Mouse (Mus musculus): Measurements from ENCODE around the gene Cep295nl. TPM values are rescaled to one million over a fixed set of nuclear protein-coding genes. Genes with fewer than 3 reads are reported as not detected.
A peak's percentile ranks its signal among the peaks of the same experiment; 100 is the strongest.
"Not testable (repeated sequence)": the region's sequence is repeated elsewhere in the genome, so short reads cannot be mapped to it uniquely, and the experiment has no call there.

The Cep295nl gene
- polyA plus RNA-seq, 1 experiment from 2014 or later: 0.26 TPM

DNA sequence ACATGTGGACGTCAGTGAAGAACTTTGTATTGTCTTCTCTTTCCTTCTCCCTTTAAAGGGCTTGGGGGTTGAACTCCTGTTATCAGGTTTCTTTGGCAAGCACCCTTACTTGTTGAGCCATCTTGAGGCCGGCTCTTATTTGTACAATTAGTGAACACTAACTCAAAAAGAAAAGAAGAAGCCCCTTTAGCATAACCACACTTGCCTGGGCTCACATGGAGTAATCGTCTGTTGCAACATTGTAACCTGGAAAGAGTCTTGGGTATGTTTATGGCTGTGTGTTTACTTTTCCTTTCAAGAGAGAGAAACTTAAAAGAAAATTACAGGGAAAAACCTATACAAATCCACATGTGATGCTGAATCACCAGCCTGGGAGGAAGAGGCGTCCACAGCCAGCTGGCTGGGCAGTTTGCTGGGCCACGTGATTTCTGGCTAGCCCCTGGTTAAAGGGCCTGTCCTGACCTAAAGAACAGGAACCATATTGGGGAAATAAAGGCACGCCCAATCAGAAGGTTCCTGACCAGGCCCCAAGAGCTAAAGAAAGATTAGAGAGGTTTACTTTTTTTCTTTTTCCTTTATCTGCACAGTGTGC, 30.1 kb downstream of the Cep295nl start:
- no peak for ATAC-seq (ENCODE audit: low FRiP score)
- WGBS: 87% methylated on average over 6 of the region's 6 CpGs
- peaks cover 64% of the 10 kb centered on the region for H3K36me3 ChIP-seq
- H3K9me3 ChIP-seq: 0 out of 2 replicates have a peak, but pooled peaks cover 8% of the 10 kb centered on the region
- no peak overlapping the region for H3K9ac ChIP-seq
- no peak overlapping the region for H3K4me2 ChIP-seq
- H3K4me1 ChIP-seq (replicated peaks): no peaks in the 10 kb centered on the region
- no peak overlapping the region for H3K4me3 ChIP-seq
- H3K27ac ChIP-seq: no peak overlapping the region
- no peaks in the 10 kb centered on the region for H3K27me3 ChIP-seq

DNA sequence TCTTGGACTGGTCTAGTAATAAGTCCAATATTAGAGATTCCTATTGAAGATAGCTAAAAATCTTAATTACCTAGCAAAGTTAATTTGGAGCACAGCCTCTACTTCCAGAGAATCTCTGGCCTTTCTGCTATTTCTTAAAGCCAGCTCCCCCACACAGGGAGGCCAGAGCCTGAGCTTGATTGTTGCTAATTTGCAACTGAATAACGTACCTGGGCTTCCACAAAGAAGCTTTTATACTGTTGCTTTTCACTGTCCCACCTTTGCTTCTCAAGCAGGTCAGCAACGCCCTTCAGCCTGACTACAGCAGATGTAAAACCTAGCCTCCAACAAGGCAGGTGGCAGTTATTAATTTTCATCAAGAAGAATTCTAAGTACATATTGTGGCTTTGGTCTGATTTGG, 34.3 kb downstream of the Cep295nl start:
- H3K27me3 ChIP-seq; H3K4me3 ChIP-seq; H3K27ac ChIP-seq; H3K9ac ChIP-seq; ATAC-seq (ENCODE audit: low FRiP score); H3K4me1 ChIP-seq (replicated peaks); H3K4me2 ChIP-seq; H3K9me3 ChIP-seq: not testable (repeated sequence)
- H3K36me3 ChIP-seq: peaks cover 56% of the 10 kb centered on the region
- WGBS: 84% methylated on average over 2 of the region's 2 CpGs

GRCm38 (mm10) chr11:118303959-118304358, 38.3 kb downstream of the Cep295nl start:
- H3K27me3 ChIP-seq; H3K9ac ChIP-seq; ATAC-seq (ENCODE audit: low FRiP score); H3K4me2 ChIP-seq; H3K4me3 ChIP-seq; H3K4me1 ChIP-seq (replicated peaks); H3K9me3 ChIP-seq; H3K27ac ChIP-seq: not testable (repeated sequence)
- WGBS: 95% methylated on average over 4 of the region's 4 CpGs
- peaks cover 35% of the 10 kb centered on the region for H3K36me3 ChIP-seq

DNA sequence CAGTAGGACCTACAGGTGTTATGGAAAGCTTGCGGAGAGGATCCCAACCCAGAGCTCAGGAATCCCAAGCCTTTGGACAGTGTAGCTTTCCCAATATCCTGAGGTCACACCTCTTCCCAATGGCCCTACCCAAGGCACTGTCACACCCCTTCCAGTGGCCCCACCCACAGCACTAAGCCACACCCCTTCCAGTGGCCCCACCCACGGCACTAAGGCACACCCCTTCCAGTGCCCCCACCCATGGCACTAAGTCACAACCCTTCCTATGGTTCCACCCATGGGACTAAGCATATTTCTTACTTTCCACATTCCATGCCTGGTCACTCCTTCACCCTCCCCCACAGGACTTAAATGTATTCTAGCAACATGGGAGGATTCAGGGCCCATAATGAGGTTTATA, 43.5 kb downstream of the Cep295nl start:
- no peaks in the 10 kb centered on the region for H3K27me3 ChIP-seq
- no peaks in the 10 kb centered on the region for H3K9me3 ChIP-seq
- H3K36me3 ChIP-seq: peaks cover 20% of the 10 kb centered on the region
- H3K27ac ChIP-seq: no peak overlapping the region
- WGBS: 79% methylated on average over 2 of the region's 2 CpGs
- H3K4me2 ChIP-seq: no peak overlapping the region
- no peak overlapping the region for H3K4me3 ChIP-seq
- H3K9ac ChIP-seq: no peak overlapping the region
- no peak for ATAC-seq (ENCODE audit: low FRiP score)
- 0 out of 2 replicates have a peak, but pooled peaks cover 6% of the 10 kb centered on the region for H3K4me1 ChIP-seq (replicated peaks)

- 75% methylated on average over 3 of the region's 3 CpGs for WGBS
- Histone ChIP-seq H3K4me2 (no peak overlapping the region), H3K36me3 (peaks cover 12% of the 10 kb centered on the region), H3K27me3 (no peaks in the 10 kb centered on the region), H3K9me3 (no peaks in the 10 kb centered on the region), H3K4me3 (no peak overlapping the region), H3K4me1 (replicated peaks) (0 out of 2 replicates have a peak, but pooled peaks cover 6% of the 10 kb centered on the region), H3K9ac (no peak overlapping the region), H3K27ac (no peak overlapping the region)
- ATAC-seq (ENCODE audit: low FRiP score): no peak
Measured at GRCm38 (mm10) chr11:118297967-118298366, 44.3 kb downstream of the Cep295nl start.

GRCm38 (mm10) chr11:118295026-118295425, 47.3 kb downstream of the Cep295nl start:
- WGBS: 83% methylated on average over 2 of the region's 2 CpGs
- no peaks in the 10 kb centered on the region for H3K9me3 ChIP-seq

GRCm38 (mm10) chr11:118292671-118293070, 49.6 kb downstream of the Cep295nl start:
- WGBS: 72% methylated on average over 6 of the region's 6 CpGs
- peaks cover 29% of the 10 kb centered on the region for H3K4me1 ChIP-seq (replicated peaks)

More at GRCm38 (mm10) chr11:118295026-118295425, 47.3 kb downstream of the Cep295nl start:
- no peak overlapping the region for H3K4me3 ChIP-seq
- H3K27ac ChIP-seq: no peak overlapping the region
- H3K9ac ChIP-seq: no peak overlapping the region
- H3K27me3 ChIP-seq: no peaks in the 10 kb centered on the region
- ATAC-seq (ENCODE audit: low FRiP score): no peak
- peaks cover 14% of the 10 kb centered on the region for H3K4me1 ChIP-seq (replicated peaks)
- no peaks in the 10 kb centered on the region for H3K36me3 ChIP-seq
- H3K4me2 ChIP-seq: no peak overlapping the region

GRCm38 (mm10) chr11:118289999-118290889, 52.1 kb downstream of the Cep295nl start, which contains the start of gene Usp36:
TSS of gene Usp36 (minus strand) at chr11:118290244.
- no peaks in the 10 kb centered on the region for H3K27me3 ChIP-seq
- H3K36me3 ChIP-seq: peaks cover 25% of the 10 kb centered on the region
- peak within 1 kb of the TSS; percentile 96 for H3K4me2 ChIP-seq
- peaks cover 28% of the 10 kb centered on the region for H3K4me1 ChIP-seq (replicated peaks)
- H3K4me3 ChIP-seq: peak within 1 kb of the TSS; percentile 92
- H3K27ac ChIP-seq: peak within 1 kb of the TSS; percentile 94
- peak; percentile 100 for ATAC-seq (ENCODE audit: low FRiP score)
- WGBS: 1% methylated on average over 68 of the region's 68 CpGs
- peak within 1 kb of the TSS; percentile 92 for H3K9ac ChIP-seq
- no peaks in the 10 kb centered on the region for H3K9me3 ChIP-seq

More at GRCm38 (mm10) chr11:118292671-118293070, 49.6 kb downstream of the Cep295nl start:
- Histone ChIP-seq H3K36me3 (peaks cover 1% of the 10 kb centered on the region; the same call in 1 of the 2 replicates), H3K4me2 (no peak overlapping the region), H3K9me3 (no peaks in the 10 kb centered on the region), H3K27me3 (no peaks in the 10 kb centered on the region), H3K27ac (no peak overlapping the region), H3K4me3 (no peak overlapping the region), H3K9ac (no peak overlapping the region)
- ATAC-seq (ENCODE audit: low FRiP score): no peak

DNA sequence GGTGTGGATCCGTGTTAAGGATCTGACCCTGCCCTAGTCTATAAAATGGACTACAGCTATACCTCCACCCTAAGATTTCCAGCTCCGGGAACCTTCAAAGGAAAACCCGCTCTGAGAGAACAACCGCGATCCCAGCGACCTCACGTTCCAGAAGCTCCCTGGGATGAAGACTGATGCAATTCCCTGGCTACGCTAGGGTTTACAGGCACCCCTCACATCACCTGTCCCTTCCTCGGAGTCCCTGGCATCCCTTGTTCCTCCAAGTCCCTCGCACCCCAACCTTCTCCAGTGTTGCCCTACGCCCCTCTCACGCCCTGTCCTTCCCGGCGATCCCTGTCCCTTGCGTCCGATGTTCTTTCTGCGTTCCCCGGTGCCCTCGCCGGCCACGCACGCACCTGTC, 52.7 kb downstream of the Cep295nl start:
- Histone ChIP-seq H3K36me3 (peaks cover 32% of the 10 kb centered on the region), H3K27ac (peak overlapping the region; percentile 88), H3K4me1 (replicated peaks) (peaks cover 25% of the 10 kb centered on the region), H3K4me2 (peak overlapping the region; percentile 96), H3K9me3 (no peaks in the 10 kb centered on the region), H3K9ac (peak overlapping the region; percentile 92), H3K27me3 (no peaks in the 10 kb centered on the region), H3K4me3 (peak overlapping the region; percentile 92)
- peak; percentile 41; the same call in 1 of the 2 replicates for ATAC-seq (ENCODE audit: low FRiP score)
- WGBS: 0% methylated on average over 22 of the region's 22 CpGs

DNA sequence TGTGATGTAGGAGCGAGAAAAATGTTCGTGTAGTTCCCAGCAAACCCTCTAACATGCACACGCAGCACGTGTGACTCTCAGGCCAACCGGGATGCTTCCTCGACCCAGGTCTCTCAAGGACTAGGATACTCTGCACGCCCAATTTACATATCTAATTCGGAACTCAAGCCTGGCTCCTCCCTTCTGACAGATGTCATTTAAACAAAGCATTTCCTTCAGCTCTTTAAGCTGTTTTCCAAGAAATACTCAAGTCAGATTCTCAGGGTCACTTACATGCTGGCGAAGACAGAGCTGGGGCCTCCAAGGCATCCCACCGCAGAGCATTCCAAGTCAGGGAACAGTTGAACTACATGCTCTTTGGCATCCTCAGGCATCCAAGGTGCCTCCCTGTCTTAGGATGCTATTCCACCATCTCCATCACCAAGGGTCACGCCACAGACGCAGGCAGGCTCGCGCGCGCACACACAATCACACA, 53.2 kb downstream of the Cep295nl start:
- Histone ChIP-seq H3K9me3 (no peaks in the 10 kb centered on the region), H3K9ac (peak overlapping the region; percentile 92), H3K4me3 (peak overlapping the region; percentile 92), H3K36me3 (peaks cover 37% of the 10 kb centered on the region), H3K27me3 (no peaks in the 10 kb centered on the region), H3K4me1 (replicated peaks) (peaks cover 25% of the 10 kb centered on the region), H3K4me2 (peak overlapping the region; percentile 96), H3K27ac (peak overlapping the region; percentile 88)
- WGBS: 2% methylated on average over 16 of the region's 16 CpGs
- ATAC-seq (ENCODE audit: low FRiP score): no peak

DNA sequence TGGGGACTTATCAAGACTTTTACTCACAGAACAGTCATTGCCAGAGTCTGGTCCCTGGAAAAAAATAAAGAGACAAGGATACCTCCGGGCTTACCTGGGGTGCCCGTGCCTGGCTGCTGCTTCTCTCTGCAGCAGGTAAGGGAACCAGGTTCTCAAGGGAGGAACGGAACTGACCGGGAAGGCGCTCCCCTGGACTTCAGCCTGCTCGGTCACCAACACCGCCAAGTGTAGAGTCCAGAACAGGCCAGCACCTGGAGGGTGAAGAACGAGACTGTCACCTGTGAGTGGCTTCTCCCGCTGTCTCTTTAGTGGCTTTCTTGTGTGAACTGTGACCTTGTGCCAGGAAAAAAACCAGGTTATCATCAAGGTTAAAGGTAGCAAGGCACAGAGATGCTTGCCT, 54.7 kb downstream of the Cep295nl start:
- WGBS: 96% methylated on average over 9 of the region's 9 CpGs
- no peak overlapping the region for H3K27ac ChIP-seq
- H3K4me3 ChIP-seq: no peak overlapping the region
- H3K4me1 ChIP-seq (replicated peaks): peaks cover 25% of the 10 kb centered on the region
- peaks cover 51% of the 10 kb centered on the region for H3K36me3 ChIP-seq
- no peaks in the 10 kb centered on the region for H3K27me3 ChIP-seq
- no peak overlapping the region; the same call in 1 of the 2 replicates for H3K9ac ChIP-seq
- no peaks in the 10 kb centered on the region for H3K9me3 ChIP-seq
- ATAC-seq (ENCODE audit: low FRiP score): no peak
- H3K4me2 ChIP-seq: no peak overlapping the region

DNA sequence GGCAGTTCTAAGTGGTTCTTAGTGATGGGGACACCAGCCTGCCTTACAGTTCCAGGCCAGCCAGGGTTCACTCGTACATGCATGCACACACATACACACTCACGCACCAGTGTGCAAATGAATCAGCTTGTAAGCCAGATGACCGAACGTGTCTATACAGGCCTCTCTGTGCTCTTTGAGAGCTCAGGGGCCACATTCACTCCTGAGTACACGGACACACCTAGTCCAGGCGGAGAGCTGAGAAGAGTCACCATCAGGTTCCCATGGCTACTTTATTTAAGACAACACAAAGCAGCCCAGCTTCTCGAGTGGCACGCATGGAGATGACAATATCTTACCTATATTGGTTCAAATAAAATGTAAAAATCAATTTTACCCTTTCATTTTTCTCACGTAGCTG, 55.9 kb downstream of the Cep295nl start:
- ATAC-seq (ENCODE audit: low FRiP score): no peak
- no peak overlapping the region for H3K4me2 ChIP-seq
- no peak overlapping the region for H3K27ac ChIP-seq
- H3K9ac ChIP-seq: peak overlapping the region; percentile 8; the same call in 1 of the 2 replicates
- no peak overlapping the region for H3K4me3 ChIP-seq
- 95% methylated on average over 9 of the region's 9 CpGs for WGBS
- H3K4me1 ChIP-seq (replicated peaks): peaks cover 25% of the 10 kb centered on the region
- no peaks in the 10 kb centered on the region for H3K9me3 ChIP-seq
- no peaks in the 10 kb centered on the region for H3K27me3 ChIP-seq
- peaks cover 63% of the 10 kb centered on the region for H3K36me3 ChIP-seq

Data from hindbrain, embryonic 13.5 days (tissue).